Mouse (Mus musculus) kidney, postnatal 4 days (tissue): Measurements from ENCODE around the gene Rpa1.
A peak's percentile ranks its signal among the peaks of the same experiment; 100 is the strongest.
"Not testable (repeated sequence)": the region's sequence is repeated elsewhere in the genome, so short reads cannot be mapped to it uniquely, and the experiment has no call there.

Experiments
- DNase-seq, 2 experiments: peaks; one replicate each; pipeline ENCODE4 v3.0.0; 2021; ENCODE audit warnings: mixed read lengths in 2 of 2

Rpa1 gene

GRCm38 (mm10) chr11:75318351-75319221, 29.5 kb downstream of the Rpa1 start:
- no peak for DNase-seq

- no peak for DNase-seq
Observed at GRCm38 (mm10) chr11:75313834-75314233, 34.3 kb downstream of the Rpa1 start.

- no peak for DNase-seq
Observed at GRCm38 (mm10) chr11:75311751-75312150, 36.4 kb downstream of the Rpa1 start.

- no peak for DNase-seq
Observed at GRCm38 (mm10) chr11:75310813-75311212, 37.3 kb downstream of the Rpa1 start.

- DNase-seq: no peak
Observed at GRCm38 (mm10) chr11:75308650-75309049, 39.5 kb downstream of the Rpa1 start.

- no peak for DNase-seq
Observed at GRCm38 (mm10) chr11:75304797-75305196, 43.3 kb downstream of the Rpa1 start.

GRCm38 (mm10) chr11:75300954-75301353, 47.2 kb downstream of the Rpa1 start:
- no peak for DNase-seq

GRCm38 (mm10) chr11:75299786-75300185, 48.3 kb downstream of the Rpa1 start:
- DNase-seq: no peak

- peak in 1 of 2 experiments; percentile 54 for DNase-seq
Observed at GRCm38 (mm10) chr11:75298491-75298890, 49.6 kb downstream of the Rpa1 start.

GRCm38 (mm10) chr11:75297631-75298030, 50.5 kb downstream of the Rpa1 start:
- no peak for DNase-seq

GRCm38 (mm10) chr11:75296406-75297005, 51.6 kb downstream of the Rpa1 start:
- no peak for DNase-seq

- DNase-seq: not testable (repeated sequence)
Observed at GRCm38 (mm10) chr11:75295534-75295933, 52.6 kb downstream of the Rpa1 start.

- peak in 1 of 2 experiments; percentile 21 for DNase-seq
Observed at GRCm38 (mm10) chr11:75294862-75295261, 53.3 kb downstream of the Rpa1 start.

- peak; percentile 35 to 51 for DNase-seq
Observed at GRCm38 (mm10) chr11:75293852-75294361, 54.2 kb downstream of the Rpa1 start.

- DNase-seq: no peak
Observed at GRCm38 (mm10) chr11:75292281-75292680, 55.8 kb downstream of the Rpa1 start.

- DNase-seq: peak in 1 of 2 experiments; percentile 47
Observed at GRCm38 (mm10) chr11:75291389-75292215, 56.5 kb downstream of the Rpa1 start.

- DNase-seq: peak; percentile 90 to 92
Observed at GRCm38 (mm10) chr11:75290566-75291271, 57.4 kb downstream of the Rpa1 start.

- DNase-seq: no peak
Observed at GRCm38 (mm10) chr11:75289120-75289519, 59.0 kb downstream of the Rpa1 start.

- no peak for DNase-seq
Observed at GRCm38 (mm10) chr11:75288517-75288916, 59.6 kb downstream of the Rpa1 start.

GRCm38 (mm10) chr11:75287940-75288339, 60.2 kb downstream of the Rpa1 start:
- no peak for DNase-seq

GRCm38 (mm10) chr11:75286868-75287267, 61.3 kb downstream of the Rpa1 start:
- no peak for DNase-seq

GRCm38 (mm10) chr11:75285893-75286467, 62.1 kb downstream of the Rpa1 start:
- DNase-seq: no peak
